Mouse (Mus musculus) neutrophil, adult 59 days (primary cell): ENCODE data around the gene Gm10134. TPM values are rescaled to one million over a fixed set of nuclear protein-coding genes. Genes with fewer than 3 reads are reported as not detected.

Experiments used
- total RNA-seq, 2 experiments: library from RNA; stranded (reverse); gene quantifications; 1 replicate in 1 of 2; 2 replicates in 1 of 2; pipeline ENCODE4 v1.2.4; 2023

Gm10134 gene
- 1 to 10 TPM; 1.9 to 4.1 TPM for total RNA-seq

DNA sequence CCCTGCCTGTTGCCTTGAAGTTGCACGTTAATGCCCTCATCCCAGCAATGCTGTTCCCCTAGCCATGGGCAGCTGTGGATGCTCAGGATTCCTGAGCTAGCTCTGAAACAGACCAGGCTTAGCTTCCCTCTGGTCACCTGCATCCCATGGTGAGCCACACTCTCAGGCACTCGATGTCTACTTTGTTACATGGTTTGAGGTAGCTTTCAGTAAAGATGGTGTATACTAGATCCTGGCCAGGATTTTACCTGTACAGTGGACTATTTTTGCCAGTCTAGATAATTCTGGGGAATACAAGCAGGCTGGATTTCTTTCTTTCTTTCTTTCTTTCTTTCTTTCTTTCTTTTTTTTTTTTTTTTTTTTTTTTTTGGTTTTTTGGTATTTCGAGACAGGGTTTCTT is at the start of gene Gm10134:
Gene Gm10134 (plus strand): TSS at position 301 of the 400 bp plus-strand sequence.

DNA sequence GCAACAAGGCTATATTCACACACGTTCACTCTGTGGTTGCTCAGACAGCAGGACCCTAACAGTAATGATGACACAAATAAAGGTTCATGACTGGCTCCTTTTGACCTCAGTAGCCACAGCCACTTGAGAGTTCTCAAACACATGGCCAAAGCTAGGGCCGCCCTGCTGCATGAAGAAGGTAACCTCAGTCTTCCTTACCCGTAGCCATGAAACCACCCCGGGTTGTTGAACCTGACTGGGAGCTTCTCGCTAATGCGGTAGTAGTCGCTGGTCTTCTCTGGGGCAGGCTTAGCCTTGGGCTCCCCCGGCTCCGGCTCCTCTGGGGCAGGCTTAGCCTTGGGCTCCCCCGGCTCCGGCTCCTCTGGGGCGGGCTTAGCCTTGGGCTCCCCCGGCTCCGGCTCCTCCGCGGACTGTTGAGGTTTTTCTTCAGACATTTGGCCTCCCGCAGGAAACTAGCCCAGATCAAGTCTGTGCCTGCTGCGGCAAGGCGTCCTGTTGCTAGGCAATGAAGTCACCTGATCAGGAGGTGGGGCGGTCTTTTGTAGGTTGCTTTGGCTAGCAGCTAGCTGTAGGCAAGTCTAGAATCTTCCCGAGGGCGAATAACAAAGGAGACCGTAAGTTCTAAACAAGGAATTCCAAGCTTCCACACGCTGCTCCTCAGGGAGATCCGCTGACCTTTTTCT is 39.9 kb upstream of the Gm10134 start, which contains the start of gene 1700007K13Rik:
Gene 1700007K13Rik (minus strand): TSS at position 497 of the 683 bp plus-strand sequence.

GRCm38 (mm10) chr2:28467860-28468485 is 37.9 kb upstream of the Gm10134 start, which contains the start of gene Mrps2:
Gene Mrps2 (plus strand): TSS chr2:28468066.

GRCm38 (mm10) chr2:28496671-28497070 is 9.2 kb upstream of the Gm10134 start, which contains the start of gene Gbgt1:
Gene Gbgt1 (plus strand): TSS chr2:28496891.

DNA sequence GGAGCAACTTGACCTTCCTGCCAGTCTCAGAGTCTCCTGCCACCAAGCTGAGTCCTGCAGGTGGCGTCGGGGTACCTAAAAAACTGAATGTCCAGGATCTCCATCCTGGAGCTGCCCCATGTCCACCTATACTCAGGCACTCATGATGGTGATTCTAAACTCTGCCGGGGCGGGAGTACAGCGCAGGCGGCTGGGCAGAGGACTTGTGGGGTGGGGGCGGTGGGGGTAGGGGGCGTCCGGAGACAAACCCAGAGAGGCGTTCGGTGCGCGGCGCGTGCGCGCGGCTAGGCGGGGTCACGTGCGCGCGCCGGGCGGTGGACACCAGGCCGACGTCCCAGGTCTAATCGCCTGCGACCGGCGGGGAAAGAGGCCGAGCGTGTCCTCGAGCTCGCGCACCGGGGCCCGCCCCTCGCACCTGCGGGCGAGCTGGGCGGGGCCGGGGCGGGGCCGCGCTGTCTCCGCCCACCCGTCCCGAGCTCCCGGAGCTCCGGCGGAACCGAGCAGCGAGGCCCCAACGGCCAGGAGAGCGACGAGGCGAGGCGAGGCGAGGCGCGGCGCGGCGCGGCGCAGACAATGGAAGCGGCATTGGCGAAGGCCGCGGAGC is 7.0 kb downstream of the Gm10134 start, which contains the start of gene Ralgds:
Gene Ralgds (plus strand): TSS at position 328 of the 604 bp plus-strand sequence.

Other genes starting within 250 kb of the Gm10134 start
- gene Ppp1r26, start 59.3 kb upstream of the Gm10134 start, total RNA-seq, result under 1 TPM; 0.26 to 0.40 TPM
- not detected for gene 1700007K13Rik, start 39.8 kb upstream of the Gm10134 start, total RNA-seq
- 10 to 100 TPM; 13.7 to 16.0 TPM for gene Mrps2, start 38.0 kb upstream of the Gm10134 start, total RNA-seq
- gene Gbgt1, start 9.2 kb upstream of the Gm10134 start, total RNA-seq, result 10 to 100 TPM in 1 of 2 experiments, 1 to 10 TPM in 1; 7.7 to 11.8 TPM
- gene Ralgds, start 7.0 kb downstream of the Gm10134 start, total RNA-seq, result 10 to 100 TPM; 19.7 to 27.9 TPM
- gene Cel, start 57.3 kb downstream of the Gm10134 start, total RNA-seq, result not detected
- 10 to 100 TPM; 14.7 to 15.2 TPM for gene Gtf3c5, start 77.7 kb downstream of the Gm10134 start, total RNA-seq
- 10 to 100 TPM in 1 of 2 experiments, 1 to 10 TPM in 1; 4.3 to 15.3 TPM for gene Gfi1b, start 115.9 kb downstream of the Gm10134 start, total RNA-seq
- gene Tsc1, start 135.1 kb downstream of the Gm10134 start, total RNA-seq, result 10 to 100 TPM; 13.3 to 18.2 TPM
- 10 to 100 TPM; 20.1 to 23.1 TPM for gene Spaca9, start 193.6 kb downstream of the Gm10134 start, total RNA-seq
- 1 to 10 TPM; 4.6 to 5.4 TPM for gene Ak8, start 194.1 kb downstream of the Gm10134 start, total RNA-seq